Mouse (Mus musculus): ENCODE measurements at regions not wholly inside any gene's neighbourhood (a gene's known extent, or its start where the extent isn't known, plus 50 kb on each side); places are given as distances from the start of the nearest gene placed in this dataset.

DNA sequence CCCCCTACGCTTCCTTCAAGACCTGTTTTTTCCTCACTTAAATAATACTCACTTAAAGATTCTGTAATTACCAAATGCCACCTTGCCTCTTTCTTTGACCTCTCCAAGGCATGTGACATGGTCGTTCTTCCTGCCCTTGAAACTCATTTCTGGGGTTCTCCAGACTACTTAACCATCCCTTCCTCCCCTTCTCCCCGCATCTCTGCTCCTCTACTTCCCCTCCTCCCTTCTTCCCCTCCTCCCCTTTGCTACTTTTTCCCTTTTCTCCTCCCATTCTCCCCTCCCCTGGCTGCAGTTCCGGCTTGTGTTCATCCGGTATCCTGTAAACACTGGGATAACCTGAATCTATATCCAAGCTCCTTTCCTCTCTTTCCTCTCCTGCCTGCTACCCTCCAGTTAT lies 250.2 kb upstream of the Paip1 start:
- TF ChIP-seq POLR2A (IDR thresholded peaks at IDR 0.05; ENCODE audit: borderline replicate concordance, control insufficient read depth, low read depth, low read length) (no peak), CTCF (IDR thresholded peaks at IDR 0.05; ENCODE audit: control insufficient read depth, insufficient read depth, low read length) (no peak)

Data from bone marrow, adult 2 months (tissue).